Mouse (Mus musculus) embryonic facial prominence, embryonic 13.5 days (tissue): ENCODE data around the gene Blmh. TPM values are rescaled to one million over a fixed set of nuclear protein-coding genes. Genes with fewer than 3 reads are reported as not detected.

Experiments used
- ATAC-seq: fragments of 200-750 bp; cut with Nextera tagmentation; 2 replicates; pipeline ENCODE4 v1.8.0; 2017; ENCODE audit warnings: low read depth; ENCODE audit not compliant: insufficient number of reproducible peaks, insufficient read depth, low FRiP score, low TSS enrichment
- H3K27ac ChIP-seq: fragments of 300-500 bp; sonication (generic); 2 replicates; pipeline ENCODE4 v1.5.1; 2015; ENCODE audit warnings: moderate library complexity, mild to moderate bottlenecking, inconsistent platforms
- H3K27me3 ChIP-seq: fragments of 300-500 bp; sonication (generic); 2 replicates; pipeline ENCODE4 v1.6.1; 2015; ENCODE audit warnings: mild to moderate bottlenecking, inconsistent platforms
- H3K36me3 ChIP-seq: fragments of 300-500 bp; sonication (generic); 2 replicates; pipeline ENCODE4 v1.6.1; 2015; ENCODE audit warnings: mild to moderate bottlenecking, inconsistent platforms
- H3K4me1 ChIP-seq: fragments of 300-500 bp; sonication (generic); 2 replicates; pipeline ENCODE4 v1.6.1; 2015; ENCODE audit warnings: inconsistent platforms
- H3K4me2 ChIP-seq: fragments of 300-500 bp; sonication (generic); 2 replicates; pipeline ENCODE4 v1.6.1; 2015; ENCODE audit warnings: moderate library complexity, mild to moderate bottlenecking, inconsistent platforms
- H3K4me3 ChIP-seq: fragments of 300-500 bp; sonication (generic); 2 replicates; pipeline ENCODE4 v1.5.1; 2015; ENCODE audit warnings: mild to moderate bottlenecking, inconsistent platforms
- H3K9ac ChIP-seq: fragments of 300-500 bp; sonication (generic); 2 replicates; pipeline ENCODE4 v1.6.1; 2015; ENCODE audit warnings: mild to moderate bottlenecking, inconsistent platforms
- H3K9me3 ChIP-seq: fragments of 300-500 bp; sonication (generic); 2 replicates; pipeline ENCODE4 v1.6.1; 2016; ENCODE audit warnings: inconsistent platforms
- WGBS: fragments of 180-500 bp; shearing (Covaris S2); methylation state at CpG from one replicate; pipeline ENCODE4 v1.1.7; 2015; ENCODE audit warnings: mixed read lengths; 5-methylcytosine and 5-hydroxymethylcytosine counted together
- polyA plus RNA-seq: library from polyadenylated mRNA; unstranded; fragments of >200 nt; fragmentation: Nextera tagmentation; extraction: Ambion mirVana; gene quantifications from 2 replicates; pipeline ENCODE4 v1.2.1, GENCODE M21; 2015

Blmh gene
- polyA plus RNA-seq, 1 experiment from 2014 or later, result 171 TPM

GRCm38 (mm10) chr11:76897871-76898270 is 26.7 kb upstream of the Blmh start:
- Histone ChIP-seq H3K4me3 (no peak overlapping the region), H3K4me1 (peaks cover 13% of the 10 kb centered on the region; the same call in 1 of the 2 replicates), H3K9me3 (no peaks in the 10 kb centered on the region), H3K36me3 (no peaks in the 10 kb centered on the region), H3K4me2 (no peak overlapping the region), H3K27me3 (no peaks in the 10 kb centered on the region), H3K9ac (no peak overlapping the region), H3K27ac (no peak overlapping the region)
- WGBS, result 49% methylated on average over 3 of the region's 3 CpGs
- ATAC-seq, result no peak

- Histone ChIP-seq H3K9me3 (no peaks in the 10 kb centered on the region), H3K27me3 (no peaks in the 10 kb centered on the region)
- 89% methylated on average over 3 of the region's 3 CpGs for WGBS
Measured at GRCm38 (mm10) chr11:76898751-76899150, 25.9 kb upstream of the Blmh start.

DNA sequence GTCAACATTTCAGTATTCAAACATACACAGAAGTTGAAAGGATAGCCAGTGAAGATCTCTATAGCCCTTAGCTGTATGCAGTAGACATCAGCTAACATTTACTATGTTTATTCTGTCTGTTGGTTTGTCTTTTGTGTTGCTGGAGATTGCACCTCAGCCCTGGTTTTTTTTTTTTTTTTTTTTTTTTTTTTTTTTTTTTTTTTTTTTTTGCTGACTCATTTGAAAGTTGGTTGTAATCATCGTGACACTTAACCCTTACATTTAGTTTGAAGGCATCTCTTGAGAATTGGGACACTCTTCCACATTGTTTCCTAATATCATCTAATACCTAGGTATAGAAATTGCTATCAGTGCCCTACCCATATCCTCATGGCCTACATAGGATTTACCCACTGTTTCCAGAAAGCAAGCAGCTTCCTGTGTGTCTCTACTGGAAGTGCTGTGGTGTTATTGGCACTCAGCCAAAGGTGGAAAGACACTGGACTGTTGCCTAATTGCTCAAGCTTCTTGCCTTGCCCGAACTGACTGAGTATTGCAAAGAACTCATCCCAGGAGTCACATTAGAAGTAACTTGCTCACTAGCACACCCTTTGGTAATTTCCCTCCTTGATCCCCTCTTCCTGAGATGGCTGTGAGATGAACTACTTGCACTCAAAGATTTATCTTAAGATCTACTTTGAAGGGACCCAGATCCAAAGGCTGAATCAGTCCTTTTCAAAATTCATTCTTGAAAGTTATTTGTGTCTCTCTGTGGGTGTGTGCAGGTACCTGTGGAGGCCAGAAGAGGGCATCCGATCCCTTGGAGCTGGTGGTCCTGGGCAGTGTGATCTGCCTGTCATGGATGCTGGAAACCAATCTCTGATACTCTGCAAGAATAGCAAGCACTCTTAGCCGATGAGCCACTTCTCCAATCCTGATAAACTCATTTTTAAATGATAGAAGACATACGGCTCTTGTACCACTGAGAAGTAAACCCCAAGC is 24.6 kb upstream of the Blmh start:
- Histone ChIP-seq H3K4me1 (peaks cover 8% of the 10 kb centered on the region; the same call in 1 of the 2 replicates), H3K36me3 (no peaks in the 10 kb centered on the region), H3K4me3 (no peak overlapping the region), H3K27me3 (no peaks in the 10 kb centered on the region), H3K27ac (no peak overlapping the region), H3K9ac (no peak overlapping the region), H3K9me3 (no peaks in the 10 kb centered on the region), H3K4me2 (no peak overlapping the region)
- 65% methylated on average over 5 of the region's 5 CpGs for WGBS
- ATAC-seq, result no peak

More at GRCm38 (mm10) chr11:76898751-76899150, 25.9 kb upstream of the Blmh start:
- no peaks in the 10 kb centered on the region for H3K36me3 ChIP-seq
- H3K4me3 ChIP-seq, result no peak overlapping the region
- H3K4me2 ChIP-seq, result no peak overlapping the region
- no peak overlapping the region for H3K27ac ChIP-seq
- no peak overlapping the region for H3K9ac ChIP-seq
- ATAC-seq, result no peak
- H3K4me1 ChIP-seq, result peaks cover 11% of the 10 kb centered on the region; the same call in 1 of the 2 replicates

DNA sequence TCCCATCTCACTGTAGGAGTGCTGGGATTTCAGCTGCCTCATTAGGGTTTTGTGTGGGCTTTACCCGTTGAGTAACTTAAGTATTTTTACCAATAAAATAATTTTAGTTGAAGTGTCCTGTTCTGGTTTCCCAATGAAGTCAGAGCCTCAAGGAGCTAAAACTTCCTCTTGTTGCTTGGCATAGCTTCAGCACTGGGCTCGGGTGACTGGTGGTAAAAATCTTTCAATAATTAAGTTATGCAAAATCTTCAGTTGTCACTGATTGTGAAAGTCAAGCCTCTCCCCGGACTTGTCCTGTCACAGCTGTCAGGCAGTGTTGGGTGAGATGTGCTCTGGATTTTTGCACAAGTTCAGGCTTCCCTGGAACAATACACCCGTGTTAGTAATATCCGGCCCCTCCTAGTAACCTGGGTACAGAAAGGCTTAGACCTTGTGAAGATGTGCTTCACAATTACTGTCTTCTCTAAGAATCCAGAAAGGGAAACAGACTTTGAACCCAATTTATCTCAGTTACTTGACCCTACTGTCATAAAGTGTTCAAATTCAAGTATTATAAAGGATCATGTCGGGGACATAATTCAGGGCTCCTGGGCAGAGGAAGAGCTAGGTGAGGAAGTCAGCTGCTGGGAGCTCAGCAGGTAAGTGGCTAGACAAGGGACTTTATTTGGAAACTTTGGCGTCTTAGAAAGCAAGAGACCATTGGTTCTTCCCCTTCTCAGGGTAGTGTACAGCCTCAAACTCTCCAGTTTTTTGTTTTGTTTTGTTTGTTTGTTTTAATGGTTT is 22.8 kb upstream of the Blmh start, which contains the start of gene Tmigd1:
Gene Tmigd1, plus strand, starts transcription at position 581 of the 783 bp plus-strand sequence.
- Histone ChIP-seq H3K4me2 (no peak within 1 kb of the TSS), H3K27me3 (no peaks in the 10 kb centered on the region), H3K4me1 (peaks cover 8% of the 10 kb centered on the region; the same call in 1 of the 2 replicates), H3K27ac (no peak within 1 kb of the TSS), H3K4me3 (no peak within 1 kb of the TSS), H3K9me3 (no peaks in the 10 kb centered on the region), H3K9ac (no peak within 1 kb of the TSS), H3K36me3 (no peaks in the 10 kb centered on the region)
- 65% methylated on average over 7 of the region's 7 CpGs for WGBS
- no peak for ATAC-seq

DNA sequence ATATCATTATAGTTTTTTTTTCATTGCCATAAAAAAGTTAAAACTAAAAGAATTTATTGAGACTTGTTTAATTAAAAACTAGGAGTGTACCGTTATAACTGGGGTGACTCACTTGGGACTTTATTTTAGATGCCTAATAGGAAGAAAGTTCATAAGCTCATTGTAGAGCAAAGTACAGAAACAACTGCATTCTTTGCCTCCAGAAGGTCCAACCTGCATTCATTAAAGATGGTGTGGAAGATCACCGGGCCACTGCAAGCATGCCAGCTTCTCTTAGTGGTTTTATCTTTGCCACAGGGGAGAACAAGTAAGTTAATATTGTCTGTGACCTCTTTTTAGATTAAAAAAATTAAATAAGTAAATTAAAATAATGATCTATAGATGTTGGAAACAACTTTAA is 20.3 kb upstream of the Blmh start:
- Histone ChIP-seq H3K4me2 (no peak overlapping the region), H3K9me3 (no peaks in the 10 kb centered on the region), H3K9ac (no peak overlapping the region), H3K4me1 (no peaks in the 10 kb centered on the region), H3K27ac (no peak overlapping the region), H3K27me3 (no peaks in the 10 kb centered on the region), H3K36me3 (no peaks in the 10 kb centered on the region), H3K4me3 (no peak overlapping the region)
- WGBS, result 82% methylated on average over 2 of the region's 2 CpGs
- no peak for ATAC-seq

GRCm38 (mm10) chr11:76908651-76909050 is 16.0 kb upstream of the Blmh start:
- no peaks in the 10 kb centered on the region for H3K9me3 ChIP-seq
- WGBS, result 89% methylated on average over 7 of the region's 7 CpGs
- no peak overlapping the region for H3K4me2 ChIP-seq
- no peak overlapping the region for H3K27ac ChIP-seq
- H3K36me3 ChIP-seq, result no peaks in the 10 kb centered on the region
- H3K9ac ChIP-seq, result no peak overlapping the region
- no peak for ATAC-seq
- peaks cover 21% of the 10 kb centered on the region for H3K4me1 ChIP-seq
- no peaks in the 10 kb centered on the region for H3K27me3 ChIP-seq
- no peak overlapping the region for H3K4me3 ChIP-seq

- no peaks in the 10 kb centered on the region for H3K27me3 ChIP-seq
- no peak overlapping the region for H3K9ac ChIP-seq
- no peaks in the 10 kb centered on the region for H3K36me3 ChIP-seq
- H3K4me3 ChIP-seq, result no peak overlapping the region
- WGBS, result 33% methylated on average over 3 of the region's 3 CpGs
- H3K9me3 ChIP-seq, result no peaks in the 10 kb centered on the region
- ATAC-seq, result no peak
- H3K4me2 ChIP-seq, result no peak overlapping the region
- H3K4me1 ChIP-seq, result peaks cover 34% of the 10 kb centered on the region
- H3K27ac ChIP-seq, result peak overlapping the region; percentile 40
Measured at GRCm38 (mm10) chr11:76911325-76912054, 13.1 kb upstream of the Blmh start.

- H3K4me1 ChIP-seq, result peaks cover 39% of the 10 kb centered on the region
- 16% methylated on average over 7 of the region's 7 CpGs for WGBS
- peak overlapping the region; percentile 40; the same call in 1 of the 2 replicates for H3K27ac ChIP-seq
- no peak overlapping the region for H3K4me3 ChIP-seq
- ATAC-seq, result no peak
- H3K9ac ChIP-seq, result no peak overlapping the region
- no peak overlapping the region for H3K4me2 ChIP-seq
- H3K27me3 ChIP-seq, result no peaks in the 10 kb centered on the region
- H3K9me3 ChIP-seq, result no peaks in the 10 kb centered on the region
- H3K36me3 ChIP-seq, result no peaks in the 10 kb centered on the region
Measured at GRCm38 (mm10) chr11:76912055-76912395, 12.6 kb upstream of the Blmh start.

- no peak for ATAC-seq
Measured at GRCm38 (mm10) chr11:76914366-76914765, 10.2 kb upstream of the Blmh start.

DNA sequence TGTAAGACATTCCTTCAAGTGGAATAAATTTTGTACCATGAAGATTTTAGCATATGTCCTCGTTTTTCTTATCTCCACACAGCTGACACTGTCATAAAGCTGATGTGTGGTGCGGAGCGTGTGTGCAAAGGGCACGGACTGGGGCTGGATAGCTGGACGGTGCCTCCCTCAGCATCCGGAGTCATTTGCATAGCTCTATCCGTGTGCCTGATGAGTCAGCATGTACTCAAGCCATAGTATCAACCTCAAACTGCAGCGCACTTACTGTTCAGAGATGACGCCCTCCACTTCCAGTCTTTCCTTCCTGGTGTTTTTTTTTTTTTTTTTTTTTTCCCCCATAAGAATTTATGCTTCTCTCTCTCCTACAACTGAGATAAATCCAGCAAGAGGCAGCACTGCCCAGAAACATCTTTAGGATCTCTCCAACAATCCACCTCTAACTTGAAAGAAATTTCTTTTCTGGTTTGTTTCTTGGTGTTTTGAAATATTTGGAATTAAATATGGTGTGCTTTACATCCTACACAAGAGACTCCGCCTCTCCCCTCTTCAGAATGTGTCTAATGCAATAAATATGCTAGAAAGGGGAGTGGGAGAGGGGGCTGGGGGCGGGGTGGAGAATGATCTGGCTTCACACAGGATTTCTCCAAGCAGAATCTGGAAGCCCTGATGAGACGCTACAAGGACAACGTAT is 7.9 kb upstream of the Blmh start:
- Histone ChIP-seq H3K27ac (0 out of 2 replicates have a peak overlapping the region, but pooled peaks have one; percentile 40), H3K36me3 (no peaks in the 10 kb centered on the region), H3K4me1 (peaks cover 42% of the 10 kb centered on the region), H3K27me3 (no peaks in the 10 kb centered on the region), H3K4me3 (peak overlapping the region; percentile 20; the same call in 1 of the 2 replicates), H3K4me2 (peak overlapping the region; percentile 45), H3K9me3 (no peaks in the 10 kb centered on the region), H3K9ac (no peak overlapping the region)
- no peak for ATAC-seq
- WGBS, result 26% methylated on average over 13 of the region's 13 CpGs

More at GRCm38 (mm10) chr11:76914366-76914765, 10.2 kb upstream of the Blmh start:
- Histone ChIP-seq H3K9me3 (no peaks in the 10 kb centered on the region), H3K27ac (no peak overlapping the region), H3K9ac (no peak overlapping the region), H3K4me2 (no peak overlapping the region), H3K36me3 (no peaks in the 10 kb centered on the region), H3K27me3 (no peaks in the 10 kb centered on the region), H3K4me3 (no peak overlapping the region), H3K4me1 (peaks cover 46% of the 10 kb centered on the region)
- WGBS, result 64% methylated on average over 7 of the region's 7 CpGs
